Mouse (Mus musculus) limb, embryonic 11.5 days (tissue): ENCODE data around the gene Pdk2. TPM values are rescaled to one million over a fixed set of nuclear protein-coding genes. Genes with fewer than 3 reads are reported as not detected.

Source experiments
- ATAC-seq: fragments of 200-750 bp; cut with Nextera tagmentation; 2 replicates; pipeline ENCODE4 v1.8.0; 2017; ENCODE audit warnings: low read depth; ENCODE audit not compliant: insufficient number of reproducible peaks, low FRiP score, low TSS enrichment
- DNase-seq: peaks from one replicate; pipeline ENCODE4 v3.0.0-alpha.2; 2015; ENCODE audit warnings: low spot score
- H3K27ac ChIP-seq: fragments of 300-500 bp; sonication (generic); replicated peaks from 2 replicates; pipeline ENCODE4 v1.5.1; 2014; ENCODE audit warnings: low read depth, mild to moderate bottlenecking, low read length
- H3K27me3 ChIP-seq: fragments of 300-500 bp; sonication (generic); 2 replicates; pipeline ENCODE4 v1.6.1; 2014; ENCODE audit warnings: mild to moderate bottlenecking, low read length, mixed read lengths; ENCODE audit not compliant: control insufficient read depth, insufficient read depth
- H3K36me3 ChIP-seq: fragments of 300-500 bp; sonication (generic); 2 replicates; pipeline ENCODE4 v1.6.1; 2014; ENCODE audit warnings: mild to moderate bottlenecking, low read length, moderate library complexity, mixed read lengths; ENCODE audit not compliant: control insufficient read depth, insufficient read depth
- H3K4me1 ChIP-seq: fragments of 300-500 bp; sonication (generic); 2 replicates; pipeline ENCODE4 v1.6.1; 2014; ENCODE audit warnings: low read length, mixed read lengths; ENCODE audit not compliant: control insufficient read depth, insufficient read depth
- H3K4me2 ChIP-seq: fragments of 300-500 bp; sonication (generic); 2 replicates; pipeline ENCODE4 v1.6.1; 2014; ENCODE audit warnings: low read depth, mild to moderate bottlenecking, moderate library complexity; ENCODE audit not compliant: severe bottlenecking
- H3K4me3 ChIP-seq: fragments of 300-500 bp; sonication (generic); 2 replicates; pipeline ENCODE4 v1.5.1; 2014; ENCODE audit warnings: low read depth, low read length
- H3K9ac ChIP-seq: fragments of 300-500 bp; sonication (generic); 2 replicates; pipeline ENCODE4 v1.6.1; 2014; ENCODE audit warnings: mild to moderate bottlenecking, low read length
- H3K9me3 ChIP-seq: fragments of 300-500 bp; sonication (generic); 2 replicates; pipeline ENCODE4 v1.6.1; 2016; ENCODE audit warnings: low read length; ENCODE audit not compliant: control insufficient read depth
- WGBS: fragments of 180-500 bp; shearing (Covaris S2); extraction: QIAGEN DNeasy Blood & Tissue Kit; methylation state at CpG from one replicate; pipeline ENCODE4 v1.1.7; 2014; 5-methylcytosine and 5-hydroxymethylcytosine counted together
- polyA plus RNA-seq: library from polyadenylated mRNA; unstranded; fragments of >200 nt; fragmentation: Nextera tagmentation; extraction: Ambion mirVana; gene quantifications from 2 replicates; pipeline ENCODE4 v1.2.1, GENCODE M21; 2014

Gene Pdk2
- polyA plus RNA-seq, 1 experiment from 2014 or later: 19.3 TPM

GRCm38 (mm10) chr11:95006525-95007219, 34.5 kb downstream of the Pdk2 start:
- Histone ChIP-seq H3K27ac (peak overlapping the region; percentile 36; the same call in 1 of the 2 replicates), H3K4me3 (peak overlapping the region; percentile 32), H3K27me3 (no peaks in the 10 kb centered on the region), H3K4me2 (peak overlapping the region; percentile 63), H3K9me3 (no peaks in the 10 kb centered on the region), H3K9ac (peak overlapping the region; percentile 51), H3K36me3 (peaks cover 23% of the 10 kb centered on the region), H3K4me1 (peaks cover 21% of the 10 kb centered on the region)
- WGBS: 2% methylated on average over 27 of the region's 27 CpGs
- DNase-seq: peak; percentile 87
- peak; percentile 44 for ATAC-seq

- Histone ChIP-seq H3K27me3 (no peaks in the 10 kb centered on the region), H3K4me2 (peak overlapping the region; percentile 63), H3K9ac (0 out of 2 replicates have a peak overlapping the region, but pooled peaks have one; percentile 14), H3K27ac (no peak overlapping the region), H3K4me3 (no peak overlapping the region), H3K4me1 (peaks cover 18% of the 10 kb centered on the region), H3K36me3 (peaks cover 27% of the 10 kb centered on the region), H3K9me3 (no peaks in the 10 kb centered on the region)
- WGBS: 37% methylated on average over 4 of the region's 4 CpGs
- ATAC-seq (no peak), DNase-seq (no peak)
Observed at GRCm38 (mm10) chr11:95006038-95006437, 35.1 kb downstream of the Pdk2 start.

GRCm38 (mm10) chr11:95004937-95005198, 36.3 kb downstream of the Pdk2 start:
- no peak overlapping the region for H3K9ac ChIP-seq
- no peak overlapping the region for H3K27ac ChIP-seq
- no peaks in the 10 kb centered on the region for H3K9me3 ChIP-seq
- H3K36me3 ChIP-seq: peaks cover 36% of the 10 kb centered on the region
- 72% methylated on average over 6 of the region's 6 CpGs for WGBS
- peaks cover 25% of the 10 kb centered on the region for H3K4me1 ChIP-seq
- no peak overlapping the region for H3K4me2 ChIP-seq
- DNase-seq: no peak
- H3K4me3 ChIP-seq: no peak overlapping the region
- no peaks in the 10 kb centered on the region for H3K27me3 ChIP-seq
- ATAC-seq: no peak

DNA sequence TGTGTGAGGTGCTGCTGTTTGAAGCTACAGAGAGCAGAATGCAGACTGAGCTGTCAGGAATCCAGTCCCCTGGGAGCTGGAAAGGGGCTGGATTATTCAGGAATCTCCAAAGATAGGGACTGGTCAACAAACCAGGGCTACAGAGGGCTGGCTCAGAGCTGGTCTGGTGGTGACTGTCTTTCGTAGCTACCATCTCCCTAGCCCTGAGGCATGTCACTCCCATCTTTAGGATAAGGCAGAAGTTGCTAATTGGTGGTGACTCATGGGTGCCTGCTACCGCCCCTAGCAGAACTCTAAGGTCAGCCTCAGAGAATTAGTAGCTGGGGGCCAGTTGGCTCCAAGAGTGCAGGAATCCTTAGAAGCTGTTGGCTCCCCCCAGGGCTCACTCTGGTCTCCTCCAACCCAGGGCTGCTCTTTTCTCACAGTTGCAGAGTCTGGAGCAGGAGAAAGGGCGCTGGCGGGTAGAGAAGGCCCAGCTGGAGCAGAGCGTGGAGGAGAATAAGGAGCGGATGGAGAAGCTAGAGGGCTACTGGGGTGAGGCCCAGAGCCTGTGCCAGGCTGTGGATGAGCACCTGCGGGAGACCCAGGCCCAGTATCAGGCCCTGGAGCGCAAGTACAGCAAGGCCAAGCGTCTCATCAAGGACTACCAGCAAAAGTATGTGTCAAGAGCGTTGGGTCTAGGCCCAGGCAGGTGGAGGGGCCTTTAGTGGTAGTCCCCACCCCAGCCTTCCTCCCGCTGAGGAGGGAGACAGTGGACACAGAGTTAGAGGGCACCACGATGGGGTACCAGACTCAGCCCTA, 36.8 kb downstream of the Pdk2 start:
- H3K9ac ChIP-seq: no peak overlapping the region
- H3K27me3 ChIP-seq: no peaks in the 10 kb centered on the region
- 82% methylated on average over 12 of the region's 12 CpGs for WGBS
- H3K9me3 ChIP-seq: no peaks in the 10 kb centered on the region
- no peak for ATAC-seq
- H3K4me2 ChIP-seq: no peak overlapping the region
- H3K4me3 ChIP-seq: no peak overlapping the region
- peaks cover 37% of the 10 kb centered on the region for H3K36me3 ChIP-seq
- H3K27ac ChIP-seq: no peak overlapping the region
- DNase-seq: no peak
- H3K4me1 ChIP-seq: peaks cover 25% of the 10 kb centered on the region

DNA sequence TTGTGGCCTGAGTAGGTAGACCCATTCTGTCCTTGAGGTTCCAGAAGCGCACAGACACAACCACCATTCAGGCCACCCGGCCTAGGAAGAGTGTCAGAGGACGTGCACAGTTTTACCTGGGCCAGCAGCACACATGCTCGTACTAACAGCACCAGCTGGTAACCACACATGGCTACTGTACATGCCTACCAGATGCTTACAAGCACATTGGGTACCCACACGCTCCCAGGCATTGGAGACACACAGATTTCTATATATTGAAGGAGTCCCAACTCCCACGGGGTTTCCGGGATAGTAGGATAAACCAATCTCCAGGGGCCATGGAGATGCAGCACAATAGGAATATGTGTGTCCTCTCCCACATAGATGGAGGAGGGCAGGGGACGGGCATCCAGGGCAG, 38.4 kb downstream of the Pdk2 start:
- H3K36me3 ChIP-seq: peaks cover 42% of the 10 kb centered on the region

DNA sequence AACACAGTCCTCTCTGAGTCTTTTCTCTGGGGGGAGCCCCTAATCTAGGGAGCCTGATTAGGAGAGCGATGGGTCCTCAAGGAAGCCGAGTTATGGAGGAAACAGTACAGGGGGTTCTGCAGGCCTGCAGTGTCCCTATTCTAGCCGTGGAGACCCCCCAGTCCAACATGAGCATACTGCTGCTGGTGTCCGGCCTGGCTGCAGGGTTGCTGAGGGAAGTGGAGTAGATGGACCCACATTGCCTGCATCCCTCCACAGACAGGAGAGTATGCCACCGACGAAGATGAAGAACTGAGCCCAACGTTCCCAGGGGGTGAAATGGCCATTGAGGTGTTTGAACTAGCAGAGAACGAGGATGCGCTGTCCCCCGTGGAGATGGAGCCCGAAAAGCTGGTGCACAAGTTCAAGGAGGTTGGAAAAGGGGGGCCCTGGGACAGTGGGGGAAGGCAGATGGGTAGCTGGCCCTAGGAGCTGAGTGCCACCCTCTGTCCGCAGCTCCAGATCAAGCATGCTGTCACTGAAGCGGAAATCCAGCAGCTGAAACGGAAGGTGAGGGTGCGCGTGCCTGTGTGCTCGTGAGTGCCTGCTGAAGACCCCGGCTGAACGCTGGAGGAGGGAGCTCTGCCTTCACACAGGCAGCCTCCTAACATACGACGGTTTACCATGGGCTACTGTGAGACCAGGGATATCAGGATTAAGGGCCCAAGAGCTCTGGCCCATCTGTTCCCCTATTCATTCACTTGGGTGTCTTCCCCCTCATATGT, 39.4 kb downstream of the Pdk2 start:
- Histone ChIP-seq H3K27ac (no peak overlapping the region), H3K4me3 (no peak overlapping the region), H3K4me2 (no peak overlapping the region), H3K36me3 (peaks cover 48% of the 10 kb centered on the region), H3K4me1 (peaks cover 15% of the 10 kb centered on the region), H3K9ac (no peak overlapping the region), H3K9me3 (no peaks in the 10 kb centered on the region), H3K27me3 (no peaks in the 10 kb centered on the region)
- no peak for DNase-seq
- ATAC-seq: no peak
- 90% methylated on average over 21 of the region's 21 CpGs for WGBS

More for the DNA sequence above, 38.4 kb downstream of the Pdk2 start:
- Histone ChIP-seq H3K9me3 (no peaks in the 10 kb centered on the region), H3K4me1 (peaks cover 19% of the 10 kb centered on the region), H3K27ac (no peak overlapping the region), H3K27me3 (no peaks in the 10 kb centered on the region), H3K4me3 (no peak overlapping the region), H3K4me2 (no peak overlapping the region), H3K9ac (no peak overlapping the region)
- DNase-seq (no peak), ATAC-seq (no peak)
- 89% methylated on average over 8 of the region's 8 CpGs for WGBS

- H3K27me3 ChIP-seq: no peaks in the 10 kb centered on the region
- H3K36me3 ChIP-seq: peaks cover 52% of the 10 kb centered on the region
- peak; percentile 41; the same call in 1 of the 2 replicates for ATAC-seq
- WGBS: 3% methylated on average over 8 of the region's 8 CpGs
- H3K4me1 ChIP-seq: peaks cover 11% of the 10 kb centered on the region
- H3K9me3 ChIP-seq: no peaks in the 10 kb centered on the region
- 0 out of 2 replicates have a peak overlapping the region, but pooled peaks have one; percentile 5 for H3K27ac ChIP-seq
- peak; percentile 78 for DNase-seq
- H3K4me3 ChIP-seq: no peak overlapping the region
- H3K9ac ChIP-seq: no peak overlapping the region
- no peak overlapping the region for H3K4me2 ChIP-seq
Observed at GRCm38 (mm10) chr11:95001058-95001457, 40.1 kb downstream of the Pdk2 start.

DNA sequence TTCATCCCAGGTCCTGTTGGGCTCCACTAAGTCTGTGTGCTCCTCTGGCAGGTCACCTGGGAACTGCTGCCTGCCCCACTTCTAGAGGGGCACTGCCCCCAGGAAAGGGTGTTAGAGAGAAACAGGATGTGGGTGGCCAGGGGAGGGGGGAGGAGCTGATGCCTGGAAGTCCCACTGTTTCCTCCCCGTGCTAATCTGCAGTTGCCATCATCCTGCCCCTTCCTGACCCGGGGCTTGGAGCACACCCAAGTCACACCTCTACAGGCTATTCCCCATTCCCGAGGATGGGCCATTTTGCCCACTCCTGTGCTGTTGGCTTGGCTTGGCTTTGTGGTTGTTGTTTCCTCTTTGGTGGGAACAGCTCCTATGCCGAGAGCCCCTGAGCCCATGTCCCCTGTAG, 40.6 kb downstream of the Pdk2 start:
- Histone ChIP-seq H3K4me3 (no peak overlapping the region), H3K4me2 (no peak overlapping the region), H3K27ac (peak overlapping the region; percentile 5; the same call in 1 of the 2 replicates), H3K27me3 (no peaks in the 10 kb centered on the region), H3K4me1 (peaks cover 9% of the 10 kb centered on the region), H3K36me3 (peaks cover 54% of the 10 kb centered on the region), H3K9me3 (no peaks in the 10 kb centered on the region), H3K9ac (peak overlapping the region; percentile 47)
- WGBS: 27% methylated on average over 4 of the region's 4 CpGs
- ATAC-seq (no peak), DNase-seq (no peak)
